Mouse (Mus musculus) midbrain, postnatal 0 days (tissue): Measurements from ENCODE around the gene Pde11a. TPM values are rescaled to one million over a fixed set of nuclear protein-coding genes. Genes with fewer than 3 reads are reported as not detected.

Experiments used
- ATAC-seq: fragments of 200-750 bp; cut with Nextera tagmentation; 2 replicates; pipeline ENCODE4 v1.8.0; 2017; ENCODE audit warnings: moderate number of reproducible peaks, mild to moderate bottlenecking, moderate TSS enrichment, moderate library complexity; ENCODE audit not compliant: low FRiP score
- DNase-seq: peaks from one replicate; pipeline ENCODE4 v3.0.0-alpha.2; 2015; ENCODE audit warnings: low spot score
- H3K27ac ChIP-seq: fragments of 300-500 bp; sonication (generic); 2 replicates; pipeline ENCODE4 v1.5.1; 2014; ENCODE audit warnings: low read depth, mild to moderate bottlenecking, low read length, mixed read lengths
- H3K27me3 ChIP-seq: fragments of 300-500 bp; sonication (generic); 2 replicates; pipeline ENCODE4 v1.6.1; 2014; ENCODE audit warnings: low read length, control low read depth, mixed read lengths; ENCODE audit not compliant: insufficient read depth
- H3K36me3 ChIP-seq: fragments of 300-500 bp; sonication (generic); 2 replicates; pipeline ENCODE4 v1.6.1; 2014; ENCODE audit warnings: low read length, control low read depth, mixed read lengths; ENCODE audit not compliant: insufficient read depth
- H3K4me1 ChIP-seq: fragments of 300-500 bp; sonication (generic); 2 replicates; pipeline ENCODE4 v1.6.1; 2014; ENCODE audit warnings: mild to moderate bottlenecking, control low read depth, antibody characterized with exemption, low read length, mixed read lengths; ENCODE audit not compliant: insufficient read depth
- H3K4me2 ChIP-seq: fragments of 300-500 bp; sonication (generic); 2 replicates; pipeline ENCODE4 v1.6.1; 2014; ENCODE audit warnings: low read depth, mild to moderate bottlenecking, low read length, mixed read lengths; ENCODE audit not compliant: poor library complexity, severe bottlenecking
- H3K4me3 ChIP-seq: fragments of 300-500 bp; sonication (generic); 2 replicates; pipeline ENCODE4 v1.5.1; 2014; ENCODE audit warnings: low read depth, mild to moderate bottlenecking, low read length, moderate library complexity
- H3K9ac ChIP-seq: fragments of 300-500 bp; sonication (generic); replicated peaks from 2 replicates; pipeline ENCODE4 v1.6.1; 2014; ENCODE audit warnings: mild to moderate bottlenecking, low read length, moderate library complexity, mixed read lengths; ENCODE audit not compliant: poor library complexity, severe bottlenecking
- H3K9me3 ChIP-seq: fragments of 300-500 bp; sonication (generic); 2 replicates; pipeline ENCODE4 v1.6.1; 2016; ENCODE audit warnings: low read length, control low read depth
- CTCF ChIP-seq: IDR thresholded peaks from 2 replicates; pipeline ENCODE4 v1.5.1; 2016; ENCODE audit warnings: antibody characterized with exemption, mild to moderate bottlenecking
- WGBS: fragments of 180-500 bp; shearing (Covaris S2); extraction: QIAGEN DNeasy Blood & Tissue Kit; methylation state at CpG from one replicate; pipeline ENCODE4 v1.1.7; 2014; 5-methylcytosine and 5-hydroxymethylcytosine counted together
- polyA plus RNA-seq: library from polyadenylated mRNA; unstranded; fragments of >200 nt; fragmentation: Nextera tagmentation; extraction: Ambion mirVana; gene quantifications from 2 replicates; pipeline ENCODE4 v1.2.1, GENCODE M21; 2015
- total RNA-seq: library from RNA; depleted of rRNA; stranded (reverse); fragments of >200 nt; gene quantifications from 2 replicates; pipeline ENCODE4 v1.2.3, GENCODE M21; 2014

The Pde11a gene
- total and polyA plus RNA-seq, 2 experiments from 2014 or later, result 0.94 to 1.1 TPM

DNA sequence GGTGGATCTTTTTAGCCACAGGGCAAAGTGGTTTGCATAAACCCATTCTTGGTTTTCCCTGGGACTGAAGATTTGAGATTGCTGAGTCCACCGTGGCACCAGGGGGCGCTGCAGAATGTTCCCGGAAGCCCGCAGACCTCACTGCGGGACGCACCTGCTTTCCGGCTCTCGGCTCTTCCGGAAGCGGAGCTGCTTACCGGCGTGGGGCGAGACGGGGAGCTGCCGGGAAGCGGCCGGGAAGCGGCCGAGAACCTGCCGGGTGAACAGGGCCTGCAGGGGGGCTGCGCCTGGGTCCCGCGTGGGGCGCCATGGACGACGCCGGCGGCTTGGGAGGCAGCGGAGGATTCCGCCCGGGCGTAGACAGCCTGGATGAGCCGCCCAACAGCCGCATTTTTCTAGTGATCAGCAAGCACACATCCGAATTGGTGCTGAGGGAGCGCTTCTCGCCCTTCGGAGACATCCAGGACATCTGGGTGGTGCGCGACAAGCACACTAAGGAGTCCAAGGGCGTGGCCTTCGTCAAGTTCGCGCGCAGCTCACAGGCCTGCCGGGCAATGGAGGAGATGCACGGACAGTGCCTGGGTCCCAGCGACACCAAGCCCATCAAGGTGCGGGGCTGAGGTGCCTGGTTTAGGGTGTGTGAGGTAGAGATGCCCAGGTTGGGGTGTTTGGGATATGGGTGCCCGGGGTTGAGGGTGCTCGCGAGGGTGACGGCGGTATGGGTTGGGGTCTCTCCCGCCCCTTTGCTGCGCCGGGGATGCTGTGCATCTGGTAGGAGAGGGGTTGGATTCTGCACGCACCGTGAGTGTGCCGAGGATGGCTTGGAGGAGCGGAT lies 31.5 kb upstream of the Pde11a start, which contains the start of gene Rbm45:
Gene Rbm45 (plus strand): TSS at position 164 of the 835 bp plus-strand sequence.
- no peaks in the 10 kb centered on the region for H3K9me3 ChIP-seq
- peak within 1 kb of the TSS; percentile 69 for H3K27ac ChIP-seq
- TF ChIP-seq CTCF, result peak; percentile 93
- ATAC-seq, result peak; percentile 90
- peak within 1 kb of the TSS; percentile 86 for H3K9ac ChIP-seq
- H3K27me3 ChIP-seq, result no peaks in the 10 kb centered on the region
- H3K4me1 ChIP-seq, result no peaks in the 10 kb centered on the region
- under 1% methylated on average over 61 of the region's 61 CpGs for WGBS
- peak; percentile 92 for DNase-seq
- peak within 1 kb of the TSS; percentile 96 for H3K4me3 ChIP-seq
- H3K36me3 ChIP-seq, result peaks cover 17% of the 10 kb centered on the region; the same call in 1 of the 2 replicates
- peak within 1 kb of the TSS; percentile 93 for H3K4me2 ChIP-seq

DNA sequence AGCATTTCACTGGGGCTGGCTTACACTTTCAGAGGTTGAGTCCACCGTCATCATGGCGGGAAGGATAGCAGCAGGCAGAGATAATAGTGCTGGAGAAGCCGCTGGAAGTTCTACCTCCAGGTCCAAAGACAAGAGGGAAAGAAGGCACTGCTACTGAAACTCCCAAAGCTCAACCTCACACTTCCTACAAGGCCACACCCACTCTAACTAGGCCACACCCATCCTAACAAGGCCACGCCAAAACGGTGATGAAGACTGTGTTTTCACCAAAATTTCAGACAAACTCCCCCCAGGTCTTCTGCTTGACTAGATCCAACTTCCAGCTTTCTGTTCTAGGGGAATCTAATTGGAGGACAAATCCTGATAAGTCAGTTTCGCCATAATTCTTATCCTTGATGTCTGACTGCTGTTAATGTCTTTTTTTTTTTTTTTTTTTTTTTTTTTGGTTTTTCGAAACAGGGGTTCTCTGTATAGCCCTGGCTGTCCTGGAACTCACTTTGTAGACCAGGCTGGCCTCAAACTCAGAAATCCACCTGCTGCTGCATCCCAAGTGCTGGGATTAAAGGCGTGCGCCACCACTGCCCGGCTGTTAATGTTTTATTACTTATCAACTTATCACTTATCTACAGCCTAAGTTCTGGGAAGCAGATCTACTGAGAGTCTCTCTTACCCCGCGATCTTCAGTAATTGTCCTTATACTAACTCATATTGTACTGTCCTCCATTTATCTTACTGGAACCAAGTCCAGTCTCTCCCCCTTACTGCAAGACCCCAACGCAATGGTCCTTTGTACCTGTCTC lies 30.5 kb upstream of the Pde11a start:
- Histone ChIP-seq H3K4me2 (no peak overlapping the region), H3K27ac (no peak overlapping the region), H3K4me3 (0 out of 2 replicates have a peak overlapping the region, but pooled peaks have one; percentile 96), H3K27me3 (no peaks in the 10 kb centered on the region), H3K36me3 (peaks cover 10% of the 10 kb centered on the region; the same call in 1 of the 2 replicates), H3K9ac (no peak overlapping the region), H3K4me1 (no peaks in the 10 kb centered on the region), H3K9me3 (no peaks in the 10 kb centered on the region)
- no peak for ATAC-seq
- WGBS, result 75% methylated on average over 13 of the region's 13 CpGs
- DNase-seq, result no peak
- TF ChIP-seq CTCF, result no peak

DNA sequence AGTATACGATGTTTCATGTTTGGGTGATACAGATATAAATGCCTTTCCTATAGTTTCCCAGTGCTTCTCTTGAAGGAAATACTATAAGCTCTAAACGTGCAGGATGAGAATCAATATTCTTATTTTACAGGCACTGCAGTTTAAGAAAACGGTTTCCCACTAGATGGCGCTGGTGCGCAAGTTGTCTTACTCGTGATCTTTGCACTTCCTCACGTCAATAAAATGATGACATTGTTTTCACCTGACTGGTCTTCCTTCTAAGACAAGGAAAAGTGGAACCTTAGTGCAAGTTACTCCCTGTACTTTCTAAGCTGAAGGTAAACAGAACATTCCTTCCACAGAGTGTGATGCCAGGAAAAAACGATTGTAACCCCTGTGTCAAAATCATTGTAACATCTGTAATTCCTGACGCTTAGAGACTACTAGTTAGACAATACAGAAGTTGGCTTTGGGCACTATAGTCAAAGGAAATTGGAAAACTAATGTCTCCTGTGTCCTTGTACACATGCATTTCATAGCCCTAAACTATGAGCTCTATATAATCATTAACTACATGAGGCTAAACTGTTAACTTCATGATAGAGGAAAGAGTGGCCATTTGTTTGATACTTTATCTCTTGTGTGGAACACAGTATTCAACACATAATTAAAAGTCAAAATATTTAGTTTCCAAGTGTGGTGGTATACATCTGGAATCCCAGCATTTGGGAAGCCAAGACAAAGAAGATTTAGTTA lies 28.8 kb upstream of the Pde11a start:
- Histone ChIP-seq H3K9me3 (no peaks in the 10 kb centered on the region), H3K36me3 (no peaks in the 10 kb centered on the region), H3K9ac (no peak overlapping the region), H3K27me3 (no peaks in the 10 kb centered on the region), H3K4me1 (no peaks in the 10 kb centered on the region), H3K4me2 (no peak overlapping the region), H3K4me3 (no peak overlapping the region), H3K27ac (no peak overlapping the region)
- TF ChIP-seq CTCF, result peak; percentile 96
- WGBS, result 20% methylated on average over 9 of the region's 9 CpGs
- peak; percentile 92 for DNase-seq
- ATAC-seq, result no peak

DNA sequence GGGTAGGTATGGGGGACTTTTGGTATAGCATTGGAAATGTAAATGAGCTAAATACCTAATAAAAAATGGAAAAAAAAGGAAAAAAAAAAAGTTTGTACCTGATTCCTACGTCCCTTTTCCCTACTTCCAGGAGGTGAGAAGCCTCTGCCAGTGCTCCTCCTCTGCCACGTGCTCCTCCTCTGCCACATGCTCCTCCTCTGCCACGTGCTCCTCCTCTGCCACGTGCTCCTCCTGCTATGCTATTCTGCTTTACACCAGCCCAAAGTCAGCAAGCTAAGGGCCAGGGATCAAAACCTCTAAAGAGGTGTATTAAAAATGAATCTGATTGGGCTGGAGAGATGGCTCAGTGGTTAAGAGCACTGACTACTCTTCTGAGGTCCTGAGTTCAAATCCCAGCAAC lies 27.2 kb upstream of the Pde11a start:
- no peaks in the 10 kb centered on the region for H3K36me3 ChIP-seq
- no peaks in the 10 kb centered on the region for H3K4me1 ChIP-seq
- no peak overlapping the region for H3K27ac ChIP-seq
- ATAC-seq (no peak), DNase-seq (no peak)
- no peaks in the 10 kb centered on the region for H3K27me3 ChIP-seq
- 73% methylated on average over 4 of the region's 4 CpGs for WGBS
- no peaks in the 10 kb centered on the region for H3K9me3 ChIP-seq
- no peak overlapping the region for H3K9ac ChIP-seq
- no peak overlapping the region for H3K4me2 ChIP-seq
- TF ChIP-seq CTCF, result no peak
- no peak overlapping the region for H3K4me3 ChIP-seq

DNA sequence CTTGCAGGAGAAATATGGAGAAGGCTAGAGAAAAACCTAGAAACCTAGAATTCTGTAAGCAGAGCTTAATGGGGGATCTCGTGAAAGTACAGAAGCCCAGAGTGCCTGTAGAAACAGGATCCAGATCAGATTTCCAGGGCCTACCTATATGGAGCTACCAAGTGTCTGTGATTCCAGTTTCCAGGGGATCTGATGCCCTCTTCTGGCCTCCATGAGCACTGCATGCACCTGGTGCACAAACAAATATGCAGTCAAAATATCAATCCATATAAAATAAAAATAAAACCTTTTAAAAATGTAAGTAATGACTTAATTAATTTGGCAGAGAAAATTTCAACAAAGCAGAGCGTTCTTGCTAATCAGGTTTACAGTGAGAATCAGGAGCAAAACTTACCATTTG lies 23.5 kb upstream of the Pde11a start:
- no peaks in the 10 kb centered on the region for H3K27me3 ChIP-seq
- H3K4me2 ChIP-seq, result no peak overlapping the region
- H3K4me3 ChIP-seq, result no peak overlapping the region
- H3K4me1 ChIP-seq, result no peaks in the 10 kb centered on the region
- 58% methylated on average over 2 of the region's 2 CpGs for WGBS
- peak; percentile 75 for TF ChIP-seq CTCF
- ATAC-seq, result no peak
- no peak overlapping the region for H3K27ac ChIP-seq
- DNase-seq, result peak; percentile 51
- H3K9ac ChIP-seq, result no peak overlapping the region
- no peaks in the 10 kb centered on the region for H3K9me3 ChIP-seq
- H3K36me3 ChIP-seq, result no peaks in the 10 kb centered on the region
